ENCODE assay signal across 16 mouse cellular contexts in the genomic region with DNA sequence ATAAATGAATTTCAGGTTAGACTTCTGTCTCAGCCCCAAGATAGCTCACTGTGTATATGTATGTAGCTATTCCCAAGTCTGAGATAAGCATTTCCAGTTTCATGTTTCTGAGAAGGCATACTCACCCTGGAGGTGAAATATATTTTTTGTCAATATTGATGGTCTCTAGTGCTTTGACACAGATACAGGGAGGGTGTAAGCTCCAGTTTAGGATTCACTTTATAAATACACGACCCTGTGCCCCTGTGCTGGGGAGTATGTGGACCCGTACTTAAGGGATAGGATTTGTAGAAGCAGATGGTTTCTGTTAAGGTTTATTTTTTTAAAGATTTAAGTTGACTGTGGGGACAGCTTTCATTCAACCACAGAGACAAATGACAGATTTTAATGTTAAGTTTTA.
"Had no signal": no experiment of that assay in that cellular context is flagged by ENCODE, and none has a peak within 500 bp of the region (broad histone marks: within the 10 kb centered on the region; RNA-seq: fewer than 3 reads in every experiment).

No protein-coding gene starts in this region.

- DNase-seq: retina, postnatal 1 day; right cerebral cortex, adult 18-20 months; right cerebral cortex, postnatal 14 days; right cerebral cortex, postnatal 25 days; right cerebral cortex, postnatal 4 days; spleen, adult 18-20 months; thymus, adult 18-20 months; thymus, adult 2 months; thymus, postnatal 14 days; thymus, postnatal 25 days; thymus, postnatal 36 days; thymus, postnatal 4 days had no signal

- H3K36me3 ChIP-seq: neural tube, embryonic 13.5 days; neural tube, embryonic 15.5 days; stomach, embryonic 15.5 days had no signal

- H3K27me3 ChIP-seq: neural tube, embryonic 15.5 days; stomach, embryonic 15.5 days had no signal

- H3K9me3 ChIP-seq: neural tube, embryonic 13.5 days; neural tube, embryonic 15.5 days; stomach, embryonic 15.5 days had no signal

- H3K9ac ChIP-seq: neural tube, embryonic 13.5 days; neural tube, embryonic 15.5 days; stomach, embryonic 15.5 days had no signal

- H3K4me2 ChIP-seq: neural tube, embryonic 13.5 days; neural tube, embryonic 15.5 days; stomach, embryonic 15.5 days had no signal

- H3K4me1 ChIP-seq: neural tube, embryonic 15.5 days; stomach, embryonic 15.5 days had no signal

- H3K27ac ChIP-seq: neural tube, embryonic 13.5 days; neural tube, embryonic 15.5 days; stomach, embryonic 15.5 days; stomach, postnatal 0 days had no signal

- H3K4me3 ChIP-seq: neural tube, embryonic 13.5 days; neural tube, embryonic 15.5 days; stomach, embryonic 15.5 days had no signal
